Mouse (Mus musculus) layer of hippocampus, postnatal 36 days (tissue): Measurements from ENCODE around the gene Gbe1. TPM values are rescaled to one million over a fixed set of nuclear protein-coding genes. Genes with fewer than 3 reads are reported as not detected.

Experiments
- DNase-seq, 2 experiments: peaks; one replicate each; pipeline ENCODE4 v3.0.0; 2022
- total RNA-seq, 2 experiments: library from RNA; stranded (reverse); gene quantifications; 2 replicates each; pipeline ENCODE4 v1.2.3; 2021

The Gbe1 gene
- total RNA-seq, 2 experiments from 2014 or later, result 5.9 to 7.9 TPM

GRCm38 (mm10) chr16:70585964-70586363 is 272.2 kb downstream of the Gbe1 start:
- DNase-seq, result peak; percentile 26

- no peak for DNase-seq
These were observed 288.6 kb downstream of the Gbe1 start for GRCm38 (mm10) chr16:70602326-70602725.

GRCm38 (mm10) chr16:70608358-70608757 is 294.6 kb downstream of the Gbe1 start:
- DNase-seq, result no peak

GRCm38 (mm10) chr16:70617691-70618090 is 303.9 kb downstream of the Gbe1 start:
- no peak for DNase-seq

- no peak for DNase-seq
These were observed 304.4 kb downstream of the Gbe1 start for GRCm38 (mm10) chr16:70618168-70618567.
